Mouse (Mus musculus) adrenal gland, adult (tissue): ENCODE data around the gene Apoc3.
A peak's percentile ranks its signal among the peaks of the same experiment; 100 is the strongest.

ENCODE experiments used
- DNase-seq, 2 experiments: peaks; one replicate each; pipeline ENCODE4 v3.0.0; 2022 to 2023; ENCODE audit warnings: low spot score in 1 of 2; ENCODE audit not compliant: inconsistent age in 2 of 2

Gene Apoc3

GRCm38 (mm10) chr9:46196699-46197169, 38.7 kb downstream of the Apoc3 start:
- peak; percentile 76 to 80 for DNase-seq

GRCm38 (mm10) chr9:46194809-46195208, 40.6 kb downstream of the Apoc3 start:
- no peak for DNase-seq

GRCm38 (mm10) chr9:46192642-46193041, 42.8 kb downstream of the Apoc3 start:
- no peak for DNase-seq

GRCm38 (mm10) chr9:46191644-46192043, 43.8 kb downstream of the Apoc3 start:
- peak in 1 of 2 experiments; percentile 78 for DNase-seq

- DNase-seq = peak in 1 of 2 experiments; percentile 46
These were observed 44.2 kb downstream of the Apoc3 start for GRCm38 (mm10) chr9:46191234-46191633.

- DNase-seq = no peak
These were observed 46.1 kb downstream of the Apoc3 start for GRCm38 (mm10) chr9:46189381-46189780.

GRCm38 (mm10) chr9:46188956-46189355, 46.5 kb downstream of the Apoc3 start:
- peak in 1 of 2 experiments; percentile 23 for DNase-seq

- no peak for DNase-seq
These were observed 47.1 kb downstream of the Apoc3 start for GRCm38 (mm10) chr9:46188370-46188769.

- peak in 1 of 2 experiments; percentile 38 for DNase-seq
These were observed 49.0 kb downstream of the Apoc3 start for GRCm38 (mm10) chr9:46186387-46186786.

GRCm38 (mm10) chr9:46185191-46185590, 50.2 kb downstream of the Apoc3 start:
- peak in 1 of 2 experiments; percentile 87 for DNase-seq

GRCm38 (mm10) chr9:46184542-46184941, 50.9 kb downstream of the Apoc3 start:
- peak in 1 of 2 experiments; percentile 37 for DNase-seq
